Mouse (Mus musculus): ENCODE measurements around the gene Slco2a1. TPM values are rescaled to one million over a fixed set of nuclear protein-coding genes. Genes with fewer than 3 reads are reported as not detected.
A peak's percentile ranks its signal among the peaks of the same experiment; 100 is the strongest.

The Slco2a1 gene
- polyA plus RNA-seq, 1 experiment from 2014 or later, result 11.2 TPM

DNA sequence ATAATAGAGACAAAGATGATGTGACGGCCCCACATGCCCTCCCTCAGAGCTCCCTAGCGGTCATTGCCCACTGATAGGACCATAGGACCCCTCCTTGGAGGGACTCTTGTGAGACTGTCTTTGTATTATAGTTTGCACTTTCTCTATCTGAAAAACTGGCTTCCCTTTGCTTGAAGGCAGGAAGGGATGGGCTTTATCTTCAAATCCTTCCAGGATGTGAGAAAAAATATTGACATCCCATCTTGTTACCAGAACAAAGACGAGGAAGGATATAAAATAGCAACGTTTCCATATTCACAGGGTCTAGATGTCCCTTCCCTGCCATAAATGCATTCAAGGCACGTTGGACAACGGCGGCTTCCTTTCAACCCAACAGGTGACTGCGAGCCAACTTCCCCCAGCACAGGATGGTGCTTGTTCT, 48.5 kb downstream of the Slco2a1 start:
- Histone ChIP-seq H3K27me3 (ENCODE audit: insufficient read depth, low read length) (no peaks in the 10 kb centered on the region), H3K27ac (ENCODE audit: low read depth) (no peak overlapping the region), H3K9me3 (ENCODE audit: low read length) (no peaks in the 10 kb centered on the region), H3K4me3 (ENCODE audit: low read depth, low read length) (no peak overlapping the region), H3K36me3 (replicated peaks; ENCODE audit: insufficient read depth, low read length) (no peaks in the 10 kb centered on the region), H3K4me1 (ENCODE audit: insufficient read depth) (peaks cover 4% of the 10 kb centered on the region; the same call in 1 of the 2 replicates), H3K4me2 (ENCODE audit: low read depth, low read length) (no peak overlapping the region), H3K9ac (replicated peaks) (no peak overlapping the region)
- WGBS (ENCODE audit: insufficient replicate concordance), result 59% methylated on average over 8 of the region's 8 CpGs
- DNase-seq (no peak), ATAC-seq (peak; percentile 33; the same call in 1 of the 2 replicates)
- TF ChIP-seq CTCF (IDR thresholded peaks at IDR 0.05; ENCODE audit: low read depth), result no peak
- TF ChIP-seq EP300 (IDR thresholded peaks at IDR 0.05; ENCODE audit: low read depth), result no peak

DNA sequence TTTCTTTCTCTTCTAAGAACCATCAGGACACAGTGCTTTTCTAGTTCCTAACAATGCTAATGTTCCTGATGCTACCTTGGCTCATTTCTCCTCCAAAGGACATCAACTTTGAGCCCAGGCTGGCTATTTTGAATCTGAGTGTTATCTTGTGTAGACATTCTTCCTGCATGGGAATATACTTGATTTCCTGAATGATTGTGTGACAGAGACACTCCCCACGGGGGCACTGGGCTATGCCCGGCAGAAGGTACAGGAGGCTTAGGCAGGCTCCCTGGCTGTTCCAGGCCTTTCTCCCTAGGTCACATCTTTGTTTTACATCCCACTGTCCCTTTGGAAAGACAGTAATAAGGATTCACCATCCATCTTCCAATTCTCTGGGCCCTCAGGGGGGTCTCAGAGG, 49.8 kb downstream of the Slco2a1 start:
- 45% methylated on average over 2 of the region's 2 CpGs for WGBS (ENCODE audit: insufficient replicate concordance)
- ATAC-seq, result no peak
- peaks cover 4% of the 10 kb centered on the region; the same call in 1 of the 2 replicates for H3K4me1 ChIP-seq (ENCODE audit: insufficient read depth)

DNA sequence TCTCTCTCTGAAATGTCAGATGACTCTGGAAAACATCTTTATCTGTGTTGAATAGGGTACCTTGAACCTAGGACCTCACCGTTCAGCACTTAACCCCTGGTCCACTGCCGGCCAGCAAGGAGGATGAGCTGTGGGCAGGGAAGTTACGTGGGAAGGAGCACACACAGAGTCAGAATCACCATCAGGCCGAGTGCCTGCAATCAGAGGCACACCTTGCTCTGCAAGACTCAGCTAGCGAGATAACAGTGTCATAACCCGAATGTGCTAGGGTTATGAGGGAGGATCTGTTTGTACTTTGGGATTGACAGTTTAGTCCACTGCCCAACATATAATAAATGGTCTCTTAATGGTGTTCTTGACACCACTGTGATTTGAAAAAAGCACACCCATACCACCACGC, 50.2 kb downstream of the Slco2a1 start:
- Histone ChIP-seq H3K27ac (ENCODE audit: low read depth) (no peak overlapping the region), H3K4me3 (ENCODE audit: low read depth, low read length) (no peak overlapping the region), H3K4me1 (ENCODE audit: insufficient read depth) (peaks cover 4% of the 10 kb centered on the region; the same call in 1 of the 2 replicates), H3K9ac (replicated peaks) (no peak overlapping the region), H3K4me2 (ENCODE audit: low read depth, low read length) (no peak overlapping the region), H3K9me3 (ENCODE audit: low read length) (no peaks in the 10 kb centered on the region), H3K36me3 (replicated peaks; ENCODE audit: insufficient read depth, low read length) (no peaks in the 10 kb centered on the region), H3K27me3 (ENCODE audit: insufficient read depth, low read length) (no peaks in the 10 kb centered on the region)
- TF ChIP-seq CTCF (IDR thresholded peaks at IDR 0.05; ENCODE audit: low read depth), result no peak
- no peak for TF ChIP-seq EP300 (IDR thresholded peaks at IDR 0.05; ENCODE audit: low read depth)
- no peak for DNase-seq
- WGBS (ENCODE audit: insufficient replicate concordance), result 68% methylated on average over 7 of the region's 7 CpGs
- ATAC-seq, result no peak

More for the DNA sequence above, 49.8 kb downstream of the Slco2a1 start:
- Histone ChIP-seq H3K4me3 (ENCODE audit: low read depth, low read length) (no peak overlapping the region), H3K27ac (ENCODE audit: low read depth) (no peak overlapping the region), H3K4me2 (ENCODE audit: low read depth, low read length) (no peak overlapping the region), H3K36me3 (replicated peaks; ENCODE audit: insufficient read depth, low read length) (no peaks in the 10 kb centered on the region), H3K27me3 (ENCODE audit: insufficient read depth, low read length) (no peaks in the 10 kb centered on the region), H3K9me3 (ENCODE audit: low read length) (no peaks in the 10 kb centered on the region), H3K9ac (replicated peaks) (no peak overlapping the region)
- TF ChIP-seq CTCF (IDR thresholded peaks at IDR 0.05; ENCODE audit: low read depth) (no peak), EP300 (IDR thresholded peaks at IDR 0.05; ENCODE audit: low read depth) (no peak)
- DNase-seq, result no peak

DNA sequence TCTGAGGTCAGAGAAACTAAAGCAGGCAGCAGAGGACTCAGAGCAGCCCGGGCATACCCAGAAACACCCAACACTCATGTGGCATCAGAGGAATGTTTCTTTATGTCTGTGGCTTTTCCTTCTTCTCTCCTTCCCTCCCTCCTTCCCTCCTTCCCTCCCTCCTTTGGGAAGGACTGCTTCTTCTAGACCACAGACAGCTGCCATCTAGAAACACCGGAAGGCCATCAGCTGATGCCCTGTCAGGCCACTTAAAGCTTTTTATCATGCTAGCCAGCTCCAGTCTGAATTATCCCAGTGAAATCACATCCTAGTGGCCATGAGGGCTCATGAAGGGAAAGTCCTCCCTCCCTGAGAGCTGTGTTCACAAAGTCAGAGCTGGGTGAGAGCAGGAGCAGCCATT, 52.1 kb downstream of the Slco2a1 start:
- H3K9me3 ChIP-seq (ENCODE audit: low read length), result no peaks in the 10 kb centered on the region
- no peak for DNase-seq
- H3K27ac ChIP-seq (ENCODE audit: low read depth), result no peak overlapping the region
- no peak overlapping the region for H3K9ac ChIP-seq (replicated peaks)
- no peak overlapping the region for H3K4me3 ChIP-seq (ENCODE audit: low read depth, low read length)
- H3K4me2 ChIP-seq (ENCODE audit: low read depth, low read length), result no peak overlapping the region
- ATAC-seq, result no peak
- TF ChIP-seq EP300 (IDR thresholded peaks at IDR 0.05; ENCODE audit: low read depth), result no peak
- TF ChIP-seq CTCF (IDR thresholded peaks at IDR 0.05; ENCODE audit: low read depth), result no peak
- H3K4me1 ChIP-seq (ENCODE audit: insufficient read depth), result peaks cover 4% of the 10 kb centered on the region; the same call in 1 of the 2 replicates
- no peaks in the 10 kb centered on the region for H3K27me3 ChIP-seq (ENCODE audit: insufficient read depth, low read length)
- no peaks in the 10 kb centered on the region for H3K36me3 ChIP-seq (replicated peaks; ENCODE audit: insufficient read depth, low read length)
- 63% methylated on average over 2 of the region's 2 CpGs for WGBS (ENCODE audit: insufficient replicate concordance)

DNA sequence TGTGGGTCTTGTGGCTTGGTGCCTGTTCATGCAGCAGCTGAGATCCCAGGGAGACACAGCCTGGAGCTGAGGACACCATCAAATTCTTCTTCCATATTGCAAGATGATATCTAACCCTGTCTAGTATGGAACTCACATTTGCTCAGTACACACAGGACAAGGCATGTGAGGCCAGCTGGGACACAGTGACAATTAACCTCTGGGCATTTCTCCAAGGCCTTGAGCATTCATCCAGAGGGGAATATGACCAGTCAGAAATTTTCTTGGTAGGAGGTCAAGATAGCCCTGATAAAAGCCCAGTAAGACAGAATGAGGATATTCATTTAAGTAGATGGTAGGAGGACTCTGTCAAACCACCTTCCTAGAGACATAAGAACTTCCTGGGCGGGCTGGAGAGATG, 56.9 kb downstream of the Slco2a1 start:
- TF ChIP-seq EP300 (IDR thresholded peaks at IDR 0.05; ENCODE audit: low read depth), result no peak
- no peak for TF ChIP-seq CTCF (IDR thresholded peaks at IDR 0.05; ENCODE audit: low read depth)
- Histone ChIP-seq H3K27me3 (ENCODE audit: insufficient read depth, low read length) (no peaks in the 10 kb centered on the region), H3K36me3 (replicated peaks; ENCODE audit: insufficient read depth, low read length) (peaks cover 3% of the 10 kb centered on the region; the same call in 1 of the 2 replicates), H3K27ac (ENCODE audit: low read depth) (no peak overlapping the region), H3K9me3 (ENCODE audit: low read length) (no peaks in the 10 kb centered on the region), H3K9ac (replicated peaks) (no peak overlapping the region), H3K4me2 (ENCODE audit: low read depth, low read length) (no peak overlapping the region), H3K4me3 (ENCODE audit: low read depth, low read length) (no peak overlapping the region), H3K4me1 (ENCODE audit: insufficient read depth) (peaks cover 7% of the 10 kb centered on the region)
- 58% methylated on average over 1 of the region's 1 CpGs for WGBS (ENCODE audit: insufficient replicate concordance)
- ATAC-seq (no peak), DNase-seq (no peak)

DNA sequence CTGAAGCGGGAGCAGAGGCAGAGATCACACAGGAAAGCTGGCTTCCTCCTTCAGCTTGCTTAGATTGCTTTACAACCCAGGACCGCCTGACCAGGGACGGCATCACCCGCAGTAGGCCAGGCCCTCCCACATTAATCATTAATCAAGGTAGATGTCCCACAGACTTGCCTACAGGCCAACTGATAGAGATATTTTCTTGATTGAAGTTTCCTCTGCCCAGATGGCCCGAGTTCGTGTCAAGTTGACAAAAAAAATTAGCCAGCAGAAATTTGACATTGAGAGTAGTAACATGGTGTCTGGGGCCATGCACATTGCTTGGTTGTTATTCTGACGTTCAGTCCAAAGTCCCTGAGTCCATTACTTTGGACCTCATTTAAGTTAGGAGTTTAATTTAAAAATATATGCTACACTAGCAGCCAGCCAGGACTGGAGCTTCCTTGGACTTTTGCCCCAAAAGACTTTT, 60.6 kb downstream of the Slco2a1 start:
- no peaks in the 10 kb centered on the region for H3K9me3 ChIP-seq (ENCODE audit: low read length)
- H3K36me3 ChIP-seq (replicated peaks; ENCODE audit: insufficient read depth, low read length), result peaks cover 8% of the 10 kb centered on the region; the same call in 1 of the 2 replicates
- no peak overlapping the region for H3K4me2 ChIP-seq (ENCODE audit: low read depth, low read length)
- peaks cover 3% of the 10 kb centered on the region; the same call in 1 of the 2 replicates for H3K4me1 ChIP-seq (ENCODE audit: insufficient read depth)
- ATAC-seq (peak; percentile 76), DNase-seq (peak; percentile 31)
- no peak overlapping the region for H3K4me3 ChIP-seq (ENCODE audit: low read depth, low read length)
- H3K27me3 ChIP-seq (ENCODE audit: insufficient read depth, low read length), result no peaks in the 10 kb centered on the region
- no peak overlapping the region for H3K9ac ChIP-seq (replicated peaks)
- 0 out of 2 replicates have a peak, but pooled peaks have one; percentile 29 for TF ChIP-seq EP300 (IDR thresholded peaks at IDR 0.05; ENCODE audit: low read depth)
- TF ChIP-seq CTCF (IDR thresholded peaks at IDR 0.05; ENCODE audit: low read depth), result no peak
- H3K27ac ChIP-seq (ENCODE audit: low read depth), result peak overlapping the region; percentile 22; the same call in 1 of the 2 replicates
- 45% methylated on average over 7 of the region's 7 CpGs for WGBS (ENCODE audit: insufficient replicate concordance)

All from liver, postnatal 0 days (tissue).